Mouse (Mus musculus): Measurements from ENCODE around the gene Arl8a. TPM values are rescaled to one million over a fixed set of nuclear protein-coding genes. Genes with fewer than 3 reads are reported as not detected.

Gene Arl8a
- polyA plus RNA-seq (2014; fragmentation: Illumina TruSeq; extraction: RNeasy Lipid Tissue Mini Kit (QIAGEN cat#74804); ENCODE audit: low replicate concordance): 24.0 TPM

GRCm38 (mm10) chr1:135146077-135146945 lies at the start of gene Arl8a:
Arl8a (plus strand) TSS chr1:135146824.

DNA sequence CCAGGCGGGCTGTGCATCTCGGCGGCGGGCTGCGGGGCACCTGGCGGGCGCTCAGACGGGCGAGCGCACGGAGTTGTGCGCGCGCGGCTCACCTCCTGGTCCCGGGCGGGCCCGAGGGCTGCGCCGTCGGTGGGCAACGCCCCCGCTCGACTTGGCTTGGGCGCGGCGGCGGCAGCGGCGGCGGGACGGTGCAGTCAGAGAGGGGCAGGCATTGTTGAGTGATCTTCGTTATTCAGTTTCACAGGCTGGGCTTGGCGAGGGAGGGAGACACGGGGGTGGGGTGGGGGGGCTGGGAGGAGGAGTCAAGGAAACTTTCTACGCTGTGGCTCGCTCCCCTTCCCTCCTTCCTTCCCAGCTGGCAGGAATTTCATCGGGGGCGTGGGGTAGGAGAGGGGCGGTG lies 41.5 kb upstream of the Arl8a start, which contains the start of gene Lgr6:
Lgr6 (minus strand) TSS at position 153 of the 400 bp plus-strand sequence.

GRCm38 (mm10) chr1:135132473-135132872 lies 14.2 kb upstream of the Arl8a start, which contains the start of gene Ptpn7:
Ptpn7 (plus strand) TSS chr1:135132700.

DNA sequence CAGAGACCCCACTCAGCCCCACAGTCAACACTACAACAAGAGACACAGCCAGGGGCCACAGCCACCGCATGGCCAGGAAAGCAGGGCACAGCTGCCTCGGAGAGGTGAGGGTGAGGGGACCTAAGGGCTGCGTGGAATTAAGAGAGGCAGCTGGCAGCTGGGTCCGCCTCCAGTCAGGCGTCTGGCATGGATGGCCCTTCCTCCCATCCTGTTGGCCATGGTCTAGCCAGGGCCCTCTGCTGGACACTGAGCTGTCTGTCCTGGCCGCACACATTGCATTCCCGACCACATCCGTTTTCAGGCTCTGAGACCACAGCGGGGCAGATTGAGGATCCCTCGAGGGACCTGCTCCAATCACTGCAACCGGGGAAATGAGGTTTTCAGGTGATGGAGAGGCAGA lies 20.8 kb downstream of the Arl8a start, which contains the start of gene Gpr37l1:
Gpr37l1 (minus strand) TSS at position 247 of the 400 bp plus-strand sequence.

Other genes with a start within 250 kb of the Arl8a start
- 9.2 TPM for gene Ppp1r12b, start 190.9 kb upstream of the Arl8a start, polyA plus RNA-seq (2014; fragmentation: Illumina TruSeq; extraction: RNeasy Lipid Tissue Mini Kit (QIAGEN cat#74804); ENCODE audit: low replicate concordance)
- 8.8 TPM for gene Ube2t, start 184.3 kb upstream of the Arl8a start, polyA plus RNA-seq (2014; fragmentation: Illumina TruSeq; extraction: RNeasy Lipid Tissue Mini Kit (QIAGEN cat#74804); ENCODE audit: low replicate concordance)
- gene Lgr6, start 41.5 kb upstream of the Arl8a start, polyA plus RNA-seq (2014; fragmentation: Illumina TruSeq; extraction: RNeasy Lipid Tissue Mini Kit (QIAGEN cat#74804); ENCODE audit: low replicate concordance): 0.11 TPM
- 0.56 TPM for gene Ptpn7, start 14.1 kb upstream of the Arl8a start, polyA plus RNA-seq (2014; fragmentation: Illumina TruSeq; extraction: RNeasy Lipid Tissue Mini Kit (QIAGEN cat#74804); ENCODE audit: low replicate concordance)
- not detected for gene Gpr37l1, start 20.9 kb downstream of the Arl8a start, polyA plus RNA-seq (2014; fragmentation: Illumina TruSeq; extraction: RNeasy Lipid Tissue Mini Kit (QIAGEN cat#74804); ENCODE audit: low replicate concordance)
- gene Elf3, start 111.7 kb downstream of the Arl8a start, polyA plus RNA-seq (2014; fragmentation: Illumina TruSeq; extraction: RNeasy Lipid Tissue Mini Kit (QIAGEN cat#74804); ENCODE audit: low replicate concordance): 11.3 TPM
- 49.5 TPM for gene Rnpep, start 137.3 kb downstream of the Arl8a start, polyA plus RNA-seq (2014; fragmentation: Illumina TruSeq; extraction: RNeasy Lipid Tissue Mini Kit (QIAGEN cat#74804); ENCODE audit: low replicate concordance)
- 14.5 TPM for gene Timm17a, start 167.0 kb downstream of the Arl8a start, polyA plus RNA-seq (2014; fragmentation: Illumina TruSeq; extraction: RNeasy Lipid Tissue Mini Kit (QIAGEN cat#74804); ENCODE audit: low replicate concordance)
- gene Lmod1, start 178.0 kb downstream of the Arl8a start, polyA plus RNA-seq (2014; fragmentation: Illumina TruSeq; extraction: RNeasy Lipid Tissue Mini Kit (QIAGEN cat#74804); ENCODE audit: low replicate concordance): 1.7 TPM
- gene Shisa4, start 228.4 kb downstream of the Arl8a start, polyA plus RNA-seq (2014; fragmentation: Illumina TruSeq; extraction: RNeasy Lipid Tissue Mini Kit (QIAGEN cat#74804); ENCODE audit: low replicate concordance): not detected